Mouse (Mus musculus) embryo, embryonic 10.5 days (tissue): ENCODE measurements around the gene Atp5mpl.

Experiments used
- DNase-seq: peaks from one replicate; pipeline ENCODE4 v3.0.0-alpha.2; 2015; ENCODE audit warnings: low spot score

Atp5mpl gene

DNA sequence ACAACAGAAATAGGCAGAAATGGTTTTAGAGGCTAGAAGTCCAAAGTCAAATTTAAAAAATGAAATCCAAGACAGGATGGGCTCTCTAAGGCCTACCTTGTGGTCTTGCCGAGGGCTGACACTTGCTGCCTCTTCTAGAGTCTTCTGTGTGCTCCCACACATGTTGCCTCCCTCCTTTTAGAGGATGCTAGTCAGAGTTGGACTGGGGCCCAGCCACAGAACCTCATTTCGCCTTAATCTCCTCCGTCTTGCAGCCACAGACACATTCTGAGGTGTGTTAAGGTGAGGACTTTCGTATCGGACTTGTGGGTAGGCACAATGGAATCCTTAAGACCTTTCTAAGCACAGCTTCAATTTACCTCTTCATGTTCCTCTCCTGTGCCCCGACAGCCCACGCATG, 54.0 kb downstream of the Atp5mpl start:
- no peak for DNase-seq

GRCm38 (mm10) chr12:111911796-111912195, 55.0 kb downstream of the Atp5mpl start:
- no peak for DNase-seq
